Mouse (Mus musculus) intestine, embryonic 15.5 days (tissue): ENCODE measurements around the gene Myo16. TPM values are rescaled to one million over a fixed set of nuclear protein-coding genes. Genes with fewer than 3 reads are reported as not detected.

Experiments used
- ATAC-seq: fragments of 200-750 bp; cut with Nextera tagmentation; 2 replicates; pipeline ENCODE4 v1.8.0; 2017; ENCODE audit warnings: moderate TSS enrichment, moderate library complexity
- H3K27ac ChIP-seq: fragments of 300-500 bp; sonication (generic); 2 replicates; pipeline ENCODE4 v1.5.1; 2015; ENCODE audit warnings: mild to moderate bottlenecking, inconsistent platforms
- H3K27me3 ChIP-seq: fragments of 300-500 bp; sonication (generic); replicated peaks from 2 replicates; pipeline ENCODE4 v1.6.1; 2015; ENCODE audit warnings: inconsistent platforms
- H3K36me3 ChIP-seq: fragments of 300-500 bp; sonication (generic); 2 replicates; pipeline ENCODE4 v1.6.1; 2015; ENCODE audit warnings: inconsistent platforms
- H3K4me1 ChIP-seq: fragments of 300-500 bp; sonication (generic); replicated peaks from 2 replicates; pipeline ENCODE4 v1.6.1; 2015; ENCODE audit warnings: inconsistent platforms
- H3K4me2 ChIP-seq: fragments of 300-500 bp; sonication (generic); replicated peaks from 2 replicates; pipeline ENCODE4 v1.6.1; 2015; ENCODE audit warnings: mild to moderate bottlenecking, inconsistent platforms
- H3K4me3 ChIP-seq: fragments of 300-500 bp; sonication (generic); replicated peaks from 2 replicates; pipeline ENCODE4 v1.5.1; 2015; ENCODE audit warnings: inconsistent platforms
- H3K9ac ChIP-seq: fragments of 300-500 bp; sonication (generic); 2 replicates; pipeline ENCODE4 v1.6.1; 2015; ENCODE audit warnings: inconsistent platforms
- H3K9me3 ChIP-seq: fragments of 300-500 bp; sonication (generic); 2 replicates; pipeline ENCODE4 v1.6.1; 2016; ENCODE audit warnings: inconsistent platforms
- WGBS: fragments of 180-500 bp; shearing (Covaris S2); methylation state at CpG from one replicate; pipeline ENCODE4 v1.1.7; 2015; 5-methylcytosine and 5-hydroxymethylcytosine counted together
- polyA plus RNA-seq: library from polyadenylated mRNA; unstranded; fragments of >200 nt; fragmentation: Nextera tagmentation; extraction: Ambion mirVana; gene quantifications from 2 replicates; pipeline ENCODE4 v1.2.1, GENCODE M21; 2015

The Myo16 gene
- polyA plus RNA-seq, 1 experiment from 2014 or later: 0.16 TPM

DNA sequence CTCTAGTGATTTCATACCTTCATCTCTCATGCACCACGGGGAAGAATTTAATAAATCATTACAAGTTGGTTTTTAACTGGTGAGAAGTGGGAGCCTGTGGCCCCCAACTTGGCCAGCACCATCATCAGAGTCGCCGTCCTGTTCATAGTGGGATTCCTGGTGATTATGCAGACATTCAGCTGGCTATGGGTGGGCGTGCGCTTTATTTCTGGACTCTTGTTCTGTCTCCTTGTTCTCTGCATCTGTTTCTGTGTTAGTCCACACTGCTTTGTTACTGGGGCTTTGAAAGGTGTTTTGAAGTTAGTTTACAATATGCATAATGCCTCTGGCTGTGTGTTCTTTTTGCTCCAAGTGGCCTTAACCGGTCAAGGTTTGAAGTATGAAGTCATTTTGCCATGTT is 439.2 kb downstream of the Myo16 start:
- Histone ChIP-seq H3K36me3 (no peaks in the 10 kb centered on the region), H3K9me3 (no peaks in the 10 kb centered on the region), H3K27me3 (no peaks in the 10 kb centered on the region), H3K4me3 (no peak overlapping the region), H3K4me2 (no peak overlapping the region), H3K4me1 (no peaks in the 10 kb centered on the region), H3K9ac (no peak overlapping the region), H3K27ac (no peak overlapping the region)
- no peak for ATAC-seq
- 89% methylated on average over 6 of the region's 6 CpGs for WGBS

DNA sequence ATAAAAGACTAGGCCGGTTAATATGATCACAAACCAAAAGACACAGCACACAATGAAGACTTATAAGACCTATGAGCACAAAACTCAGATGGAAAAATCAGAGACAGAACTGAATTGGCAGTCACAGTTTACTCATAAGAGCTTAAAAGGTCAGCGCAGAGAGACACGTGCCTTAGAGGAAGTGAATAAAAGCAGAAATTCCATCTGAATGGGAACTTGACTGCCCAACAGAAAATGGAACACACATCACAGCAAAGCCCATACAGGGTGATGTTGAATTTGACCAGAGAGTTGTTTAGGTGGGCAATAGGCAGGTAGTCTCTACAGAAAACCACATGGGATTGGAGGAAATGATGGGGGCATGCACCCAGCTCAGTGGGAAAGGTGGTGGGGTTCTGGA is 442.6 kb downstream of the Myo16 start:
- Histone ChIP-seq H3K4me3 (no peak overlapping the region), H3K9ac (no peak overlapping the region), H3K4me2 (no peak overlapping the region), H3K36me3 (no peaks in the 10 kb centered on the region), H3K9me3 (no peaks in the 10 kb centered on the region), H3K4me1 (no peaks in the 10 kb centered on the region), H3K27ac (no peak overlapping the region), H3K27me3 (no peaks in the 10 kb centered on the region)
- WGBS: 86% methylated on average over 3 of the region's 3 CpGs
- ATAC-seq: no peak

DNA sequence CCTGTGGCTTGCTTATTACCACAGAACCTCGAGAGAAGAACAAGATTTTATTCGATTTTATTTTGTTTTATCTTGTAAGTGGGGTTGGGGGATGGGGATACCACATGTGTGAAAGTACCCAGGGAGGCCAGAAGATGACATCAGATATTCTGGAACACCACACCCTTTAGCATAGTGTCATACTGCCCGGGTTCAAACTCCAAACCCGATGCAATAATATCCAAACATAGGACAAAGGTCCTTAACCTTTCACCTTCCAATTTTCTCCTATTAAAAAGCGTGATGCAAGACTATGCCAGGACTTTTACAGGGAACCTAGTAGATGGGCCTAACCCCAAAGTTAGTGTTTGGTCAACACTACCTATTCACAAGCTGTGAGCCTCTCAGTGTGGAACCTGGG is 443.9 kb downstream of the Myo16 start:
- Histone ChIP-seq H3K4me1 (no peaks in the 10 kb centered on the region), H3K36me3 (no peaks in the 10 kb centered on the region), H3K4me3 (no peak overlapping the region), H3K9me3 (no peaks in the 10 kb centered on the region), H3K9ac (no peak overlapping the region), H3K27ac (no peak overlapping the region), H3K27me3 (no peaks in the 10 kb centered on the region), H3K4me2 (no peak overlapping the region)
- no peak for ATAC-seq
- WGBS: 87% methylated on average over 5 of the region's 5 CpGs

DNA sequence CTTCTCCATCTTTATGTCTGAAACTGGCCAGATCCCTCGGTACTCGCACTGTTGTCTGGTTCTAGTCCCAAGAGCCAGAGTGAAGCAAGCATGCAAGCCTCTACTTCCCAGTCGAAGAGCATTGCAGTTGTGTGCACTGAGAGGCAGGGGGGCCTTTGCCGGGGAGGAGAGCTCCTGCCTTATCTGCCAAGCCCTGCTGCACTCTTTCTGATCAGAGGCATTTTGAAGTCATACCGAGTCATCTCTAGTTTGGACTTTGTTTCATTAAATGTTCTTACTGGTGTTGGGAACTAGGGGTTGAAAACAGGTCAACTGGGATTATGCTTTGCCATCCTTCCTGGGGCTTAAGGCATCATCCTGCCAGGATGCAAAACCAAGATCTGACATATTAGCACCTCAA is 445.2 kb downstream of the Myo16 start:
- Histone ChIP-seq H3K9me3 (no peaks in the 10 kb centered on the region), H3K4me1 (no peaks in the 10 kb centered on the region), H3K27ac (no peak overlapping the region), H3K36me3 (no peaks in the 10 kb centered on the region), H3K4me2 (no peak overlapping the region), H3K27me3 (no peaks in the 10 kb centered on the region), H3K4me3 (no peak overlapping the region), H3K9ac (no peak overlapping the region)
- WGBS: 73% methylated on average over 5 of the region's 5 CpGs
- no peak for ATAC-seq

- no peak overlapping the region for H3K4me2 ChIP-seq
- H3K27me3 ChIP-seq: no peaks in the 10 kb centered on the region
- no peak for ATAC-seq
- no peak overlapping the region for H3K9ac ChIP-seq
- no peaks in the 10 kb centered on the region for H3K9me3 ChIP-seq
- H3K4me3 ChIP-seq: no peak overlapping the region
- H3K4me1 ChIP-seq: peaks cover 4% of the 10 kb centered on the region; the same call in 1 of the 2 replicates
- no peak overlapping the region for H3K27ac ChIP-seq
- 38% methylated on average over 12 of the region's 12 CpGs for WGBS
- no peaks in the 10 kb centered on the region for H3K36me3 ChIP-seq
These were observed 452.5 kb downstream of the Myo16 start for GRCm38 (mm10) chr8:10606028-10606815.

DNA sequence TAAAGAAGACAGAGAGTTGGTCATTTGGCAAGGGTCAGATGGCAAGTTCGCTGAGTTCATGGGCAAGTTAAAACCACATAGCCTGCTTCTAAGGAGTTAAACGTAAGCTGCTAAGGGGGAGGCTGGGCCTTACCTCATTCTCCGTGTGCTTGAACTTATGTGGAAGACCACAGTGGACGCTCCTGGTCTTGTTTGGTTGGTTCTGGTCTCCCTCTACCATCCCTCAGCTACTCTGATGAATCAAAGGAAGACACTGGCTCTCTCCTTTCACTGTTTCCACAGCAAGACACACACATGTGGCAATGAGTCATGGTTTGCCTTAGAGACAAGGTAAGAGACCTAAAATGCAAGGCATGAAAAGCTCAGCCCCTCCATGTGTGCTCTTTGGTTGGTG is 453.1 kb downstream of the Myo16 start:
- no peak for ATAC-seq
- no peaks in the 10 kb centered on the region for H3K9me3 ChIP-seq
- H3K27ac ChIP-seq: no peak overlapping the region

DNA sequence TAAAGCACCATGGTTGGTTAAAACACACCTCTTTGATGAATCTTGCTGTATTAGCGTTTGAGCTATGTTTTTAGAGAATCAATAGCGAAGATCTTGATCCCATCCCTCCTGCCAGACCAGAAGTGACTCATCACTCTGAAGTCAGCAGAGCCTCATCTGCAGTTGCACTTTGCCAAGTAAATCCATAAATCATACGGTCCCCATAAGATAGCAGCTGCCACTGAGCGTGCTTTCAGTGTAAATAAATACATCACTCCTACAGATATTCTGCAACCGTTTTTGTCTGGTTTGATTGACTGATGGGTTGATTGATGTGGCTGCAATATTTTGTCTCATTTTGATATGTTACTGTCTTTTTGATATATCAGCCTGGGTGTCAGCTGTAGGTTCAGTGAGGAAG is 457.9 kb downstream of the Myo16 start:
- no peak overlapping the region for H3K9ac ChIP-seq
- no peaks in the 10 kb centered on the region for H3K27me3 ChIP-seq
- no peaks in the 10 kb centered on the region for H3K36me3 ChIP-seq
- H3K4me3 ChIP-seq: no peak overlapping the region
- no peak for ATAC-seq
- H3K27ac ChIP-seq: no peak overlapping the region
- H3K4me2 ChIP-seq: no peak overlapping the region
- 55% methylated on average over 5 of the region's 5 CpGs for WGBS
- no peaks in the 10 kb centered on the region for H3K9me3 ChIP-seq
- no peaks in the 10 kb centered on the region; the same call in 1 of the 2 replicates for H3K4me1 ChIP-seq

More for the DNA sequence above, 453.1 kb downstream of the Myo16 start:
- Histone ChIP-seq H3K4me1 (peaks cover 4% of the 10 kb centered on the region; the same call in 1 of the 2 replicates), H3K9ac (no peak overlapping the region), H3K4me3 (no peak overlapping the region), H3K27me3 (no peaks in the 10 kb centered on the region), H3K4me2 (no peak overlapping the region), H3K36me3 (no peaks in the 10 kb centered on the region)
- WGBS: 49% methylated on average over 4 of the region's 4 CpGs

DNA sequence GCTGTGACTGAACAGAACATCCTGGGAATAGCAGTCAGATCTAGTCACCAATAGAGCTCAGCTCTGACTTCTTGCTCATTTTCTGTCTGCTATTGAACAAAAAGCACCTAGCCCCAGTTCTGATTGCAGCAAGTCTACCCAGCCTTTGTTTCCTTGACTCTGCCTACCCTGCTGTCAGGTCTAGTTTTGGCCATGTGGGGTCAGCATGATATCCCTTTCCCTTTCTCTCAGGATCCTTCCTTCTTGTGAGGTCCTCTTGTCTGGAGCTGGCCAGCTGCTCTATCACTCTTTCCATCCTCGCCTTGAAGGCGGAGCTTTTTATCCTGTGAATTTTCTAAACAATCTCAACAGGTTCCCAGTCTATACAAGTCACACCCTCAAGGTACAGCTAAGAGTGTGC is 459.7 kb downstream of the Myo16 start:
- Histone ChIP-seq H3K4me1 (no peaks in the 10 kb centered on the region), H3K27ac (no peak overlapping the region), H3K9me3 (no peaks in the 10 kb centered on the region), H3K9ac (no peak overlapping the region), H3K27me3 (no peaks in the 10 kb centered on the region), H3K36me3 (no peaks in the 10 kb centered on the region), H3K4me2 (no peak overlapping the region), H3K4me3 (no peak overlapping the region)
- 50% methylated on average over 2 of the region's 2 CpGs for WGBS
- no peak for ATAC-seq

GRCm38 (mm10) chr8:10619689-10620088 is 466.0 kb downstream of the Myo16 start:
- H3K4me2 ChIP-seq: no peak overlapping the region
- WGBS: 73% methylated on average over 2 of the region's 2 CpGs
- H3K27ac ChIP-seq: no peak overlapping the region
- H3K4me3 ChIP-seq: no peak overlapping the region
- no peaks in the 10 kb centered on the region for H3K36me3 ChIP-seq
- H3K4me1 ChIP-seq: no peaks in the 10 kb centered on the region
- no peaks in the 10 kb centered on the region for H3K9me3 ChIP-seq
- no peaks in the 10 kb centered on the region for H3K27me3 ChIP-seq
- peak; percentile 91 for ATAC-seq
- no peak overlapping the region for H3K9ac ChIP-seq

- Histone ChIP-seq H3K4me1 (no peaks in the 10 kb centered on the region), H3K27ac (no peak overlapping the region), H3K27me3 (no peaks in the 10 kb centered on the region), H3K9me3 (no peaks in the 10 kb centered on the region), H3K36me3 (no peaks in the 10 kb centered on the region), H3K4me2 (no peak overlapping the region), H3K9ac (no peak overlapping the region), H3K4me3 (no peak overlapping the region)
- WGBS: 44% methylated on average over 5 of the region's 5 CpGs
- ATAC-seq: no peak
These were observed 471.6 kb downstream of the Myo16 start for GRCm38 (mm10) chr8:10625262-10625661.

DNA sequence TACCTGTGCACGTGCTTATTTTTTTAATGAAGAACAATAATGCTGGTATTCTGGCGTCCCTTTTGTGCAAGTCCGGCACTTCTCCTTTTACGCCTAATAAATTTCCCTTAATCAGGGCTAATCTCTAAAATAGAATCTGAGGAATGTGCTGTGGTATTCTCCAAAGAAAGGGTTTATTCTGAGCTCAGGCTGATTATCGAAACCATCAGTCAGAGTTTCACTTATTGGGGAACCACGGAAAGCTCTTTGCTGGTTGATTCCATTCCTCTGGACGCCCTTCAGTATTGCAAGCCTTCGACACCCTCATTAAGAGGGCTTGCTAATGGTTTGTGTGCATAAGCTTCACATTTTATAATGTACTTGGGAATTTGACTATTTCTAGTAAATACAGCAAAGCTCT is 475.0 kb downstream of the Myo16 start:
- 77% methylated on average over 8 of the region's 8 CpGs for WGBS
- ATAC-seq: no peak

DNA sequence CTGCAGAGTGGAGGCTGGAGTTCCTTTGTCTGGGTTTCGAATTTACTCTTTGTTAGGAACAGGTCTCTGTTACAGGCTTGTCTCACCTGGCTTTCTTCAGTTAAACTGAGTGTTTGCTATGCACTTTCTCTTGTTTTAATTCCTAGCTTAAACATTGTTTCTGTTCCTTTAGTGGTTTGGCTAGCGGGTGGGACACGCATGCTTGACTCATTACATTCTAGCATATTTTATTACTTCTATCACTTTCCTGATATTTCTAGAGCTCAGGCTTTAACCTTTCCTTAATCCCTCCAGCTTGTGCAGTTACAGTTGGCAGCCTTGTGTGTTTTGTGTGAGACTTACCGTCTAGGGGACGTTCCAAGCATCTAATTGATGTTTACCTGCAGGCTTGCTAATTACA is 476.2 kb downstream of the Myo16 start:
- Histone ChIP-seq H3K4me2 (no peak overlapping the region), H3K9ac (no peak overlapping the region), H3K4me3 (no peak overlapping the region), H3K9me3 (no peaks in the 10 kb centered on the region), H3K4me1 (no peaks in the 10 kb centered on the region), H3K27me3 (no peaks in the 10 kb centered on the region), H3K36me3 (no peaks in the 10 kb centered on the region), H3K27ac (no peak overlapping the region)
- 39% methylated on average over 5 of the region's 5 CpGs for WGBS
- ATAC-seq: no peak

More for the DNA sequence above, 475.0 kb downstream of the Myo16 start:
- Histone ChIP-seq H3K4me2 (no peak overlapping the region), H3K9ac (no peak overlapping the region), H3K27me3 (no peaks in the 10 kb centered on the region), H3K4me3 (no peak overlapping the region), H3K36me3 (no peaks in the 10 kb centered on the region), H3K9me3 (no peaks in the 10 kb centered on the region), H3K4me1 (no peaks in the 10 kb centered on the region), H3K27ac (no peak overlapping the region)

GRCm38 (mm10) chr8:10631006-10631405 is 477.3 kb downstream of the Myo16 start:
- no peak overlapping the region for H3K4me3 ChIP-seq
- H3K4me1 ChIP-seq: no peaks in the 10 kb centered on the region
- H3K27me3 ChIP-seq: no peaks in the 10 kb centered on the region
- H3K9me3 ChIP-seq: no peaks in the 10 kb centered on the region
- 84% methylated on average over 2 of the region's 2 CpGs for WGBS
- no peaks in the 10 kb centered on the region for H3K36me3 ChIP-seq
- ATAC-seq: no peak
- no peak overlapping the region for H3K9ac ChIP-seq
- no peak overlapping the region for H3K27ac ChIP-seq
- H3K4me2 ChIP-seq: no peak overlapping the region
